In genomic region chr4:117126675-117127290, GRCm38 (mm10) we compare ENCODE assay signal across 7 mouse cellular contexts. TPM values are rescaled to one million over a fixed set of nuclear protein-coding genes. Genes with fewer than 3 reads are reported as not detected.
A peak's percentile ranks its signal among the peaks of the same experiment; 100 is the strongest.
DNase-seq lines count a peak whose midpoint lies in the region; ATAC-seq and TF ChIP-seq lines count a peak whose summit lies in the region.

Gene Tctex1d4 (plus strand): TSS chr4:117126794.

- peaks cover 14% of the 10 kb centered on the region for H3K4me1 ChIP-seq in testis, adult 2 months (ENCODE audit: control insufficient read depth, insufficient read depth, low read length)
- H3K4me1 ChIP-seq in forebrain, embryonic 15.5 days: peaks cover 27% of the 10 kb centered on the region
- H3K4me1 ChIP-seq in limb, embryonic 15.5 days: peaks cover 35% of the 10 kb centered on the region

- peak within 1 kb of the TSS; percentile 14; the same call in 1 of the 2 replicates for H3K9ac ChIP-seq in forebrain, embryonic 15.5 days (replicated peaks)
- H3K9ac ChIP-seq in limb, embryonic 15.5 days: no peak within 1 kb of the TSS

- no peak for TF ChIP-seq POLR2A in testis, adult 2 months (IDR thresholded peaks at IDR 0.05; ENCODE audit: control insufficient read depth, low read depth, low read length)

- no peaks in the 10 kb centered on the region for H3K36me3 ChIP-seq in testis, adult 2 months (ENCODE audit: control insufficient read depth, insufficient read depth, low read length)
- H3K36me3 ChIP-seq in forebrain, embryonic 15.5 days: no peaks in the 10 kb centered on the region
- H3K36me3 ChIP-seq in limb, embryonic 15.5 days: peaks cover 26% of the 10 kb centered on the region
- H3K36me3 ChIP-seq in splenic B cell, adult 2 months (ENCODE audit: control insufficient read depth, insufficient read depth, low read length, poor library complexity, severe bottlenecking): no peaks in the 10 kb centered on the region

- 89% methylated on average over 9 of the region's 9 CpGs for WGBS in forebrain, embryonic 15.5 days
- 83% methylated on average over 9 of the region's 9 CpGs for WGBS in limb, embryonic 15.5 days

- no peaks in the 10 kb centered on the region for H3K27me3 ChIP-seq in testis, adult 2 months (ENCODE audit: control insufficient read depth, insufficient read depth, low read length)
- no peaks in the 10 kb centered on the region for H3K27me3 ChIP-seq in forebrain, embryonic 15.5 days
- peaks cover 3% of the 10 kb centered on the region for H3K27me3 ChIP-seq in limb, embryonic 15.5 days
- no peaks in the 10 kb centered on the region for H3K27me3 ChIP-seq in splenic B cell, adult 2 months (ENCODE audit: control insufficient read depth, insufficient read depth, low read length, poor library complexity, severe bottlenecking)

- no peak for ATAC-seq in forebrain, embryonic 15.5 days (replicated peaks)
- ATAC-seq in limb, embryonic 15.5 days (ENCODE audit: insufficient number of reproducible peaks, low FRiP score, low TSS enrichment, low read depth): no peak

- no peak within 1 kb of the TSS for H3K4me3 ChIP-seq in testis, adult 2 months (ENCODE audit: control insufficient read depth, low read depth, low read length)
- H3K4me3 ChIP-seq in forebrain, embryonic 15.5 days: no peak within 1 kb of the TSS
- no peak within 1 kb of the TSS for H3K4me3 ChIP-seq in limb, embryonic 15.5 days

- H3K27ac ChIP-seq in testis, adult 2 months (ENCODE audit: control insufficient read depth, insufficient read depth, low read depth, low read length): peak within 1 kb of the TSS; percentile 16
- peak within 1 kb of the TSS; percentile 78 for H3K27ac ChIP-seq in forebrain, embryonic 15.5 days (replicated peaks)
- H3K27ac ChIP-seq in limb, embryonic 15.5 days: peak within 1 kb of the TSS; percentile 92

- DNase-seq in testis, postnatal 14 days (ENCODE audit: low spot score): no peak
- DNase-seq in splenic B cell, adult 2 months (ENCODE audit: low read depth, low spot score): peak; percentile 73
- DNase-seq in right cerebral cortex, adult 2 months (ENCODE audit: low spot score in 2 of 2): no peak
- no peak for DNase-seq in adrenal gland, postnatal 4 days (ENCODE audit: low spot score in 2 of 2)

- TF ChIP-seq CTCF in testis, adult 2 months (IDR thresholded peaks at IDR 0.05; ENCODE audit: control insufficient read depth, insufficient read depth, insufficient replicate concordance, low read depth, low read length): no peak

- H3K4me2 ChIP-seq in forebrain, embryonic 15.5 days (replicated peaks): no peak within 1 kb of the TSS
- H3K4me2 ChIP-seq in limb, embryonic 15.5 days: peak within 1 kb of the TSS; percentile 7; the same call in 1 of the 2 replicates

- H3K9me3 ChIP-seq in forebrain, embryonic 15.5 days: no peaks in the 10 kb centered on the region
- H3K9me3 ChIP-seq in limb, embryonic 15.5 days: no peaks in the 10 kb centered on the region

RNA-seq across cellular contexts. Expression of gene Tctex1d4, which starts in this region (rescaled TPM):
- polyA plus RNA-seq in testis, adult 2 months (2012; rRNA removed): 0.28 and 0.29 TPM in 2 replicates
- polyA plus RNA-seq in forebrain, embryonic 15.5 days (2015; fragmentation: Nextera tagmentation; extraction: Ambion mirVana): 0.37 TPM in 1 of 2 replicates, not detected in the other
- not detected in 2 replicates for polyA plus RNA-seq in limb, embryonic 15.5 days (2015; fragmentation: Nextera tagmentation; extraction: Ambion mirVana)
- total RNA-seq in adrenal gland, postnatal 4 days (2021): not detected

Comparison
In these comparisons a context has a peak if more than half of its experiments do, and no peak if none do; other contexts are left out.
1. H3K27ac ChIP-seq: peak in every context shown above with its lines; median percentile 92 in limb, embryonic 15.5 days; 78 in forebrain, embryonic 15.5 days; 16 in testis, adult 2 months.